Mouse (Mus musculus) small intestine, adult 2 months (tissue): ENCODE data around the gene Hacd2.

Experiments
- CTCF ChIP-seq: fragments of 200-500 bp; IDR thresholded peaks from 2 replicates; pipeline ENCODE4 v1.5.1; 2012; ENCODE audit warnings: low read depth, mild to moderate bottlenecking, control low read depth, inconsistent platforms, low read length, moderate library complexity, mixed read lengths; ENCODE audit not compliant: insufficient replicate concordance, insufficient read length; ENCODE audit errors: extremely low read depth
- POLR2A ChIP-seq: fragments of 200-500 bp; IDR thresholded peaks from 2 replicates; pipeline ENCODE4 v1.6.1; 2012; ENCODE audit warnings: low read depth, mild to moderate bottlenecking, control low read depth, inconsistent platforms, low read length, moderate library complexity

DNA sequence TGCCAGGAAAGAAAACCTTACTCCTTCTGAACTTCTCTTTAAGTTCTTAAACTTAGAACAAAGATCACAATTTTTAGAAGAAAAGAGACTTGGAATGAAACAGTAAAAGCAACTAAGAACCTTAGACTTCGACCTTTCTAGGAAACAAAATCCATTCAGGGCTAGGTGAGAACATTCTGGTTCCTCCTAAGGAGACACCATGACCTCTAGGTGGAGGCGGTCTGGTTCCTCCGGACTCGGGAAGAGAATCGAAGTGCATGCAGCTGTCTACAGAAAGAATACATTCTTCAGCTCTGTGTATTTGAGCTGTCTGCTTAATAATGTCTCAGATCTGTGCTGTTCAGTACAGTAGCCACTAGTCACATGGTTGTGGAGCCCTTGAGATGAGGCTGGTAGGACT is 12.7 kb downstream of the Hacd2 start:
- TF ChIP-seq CTCF (no peak), POLR2A (no peak)
